Mouse (Mus musculus): ENCODE measurements at regions not wholly inside any gene's neighbourhood (a gene's known extent, or its start where the extent isn't known, plus 50 kb on each side); places are given as distances from the start of the nearest gene placed in this dataset.

- Histone ChIP-seq H3K4me1 (ENCODE audit: control insufficient read depth, insufficient read depth, low read length) (no peaks in the 10 kb centered on the region), H3K4me3 (ENCODE audit: low read depth, low read length) (no peak overlapping the region), H3K27me3 (ENCODE audit: control insufficient read depth, insufficient read depth, low read length) (0 out of 2 replicates have a peak, but pooled peaks cover 7% of the 10 kb centered on the region), H3K27ac (ENCODE audit: low read depth, low read length) (no peak overlapping the region), H3K9me3 (replicated peaks; ENCODE audit: control insufficient read depth, low read length) (no peaks in the 10 kb centered on the region), H3K36me3 (ENCODE audit: control insufficient read depth, insufficient read depth, low read length) (no peaks in the 10 kb centered on the region), H3K4me2 (no peak overlapping the region), H3K9ac (ENCODE audit: low read depth, low read length) (no peak overlapping the region)
- WGBS (ENCODE audit: insufficient replicate concordance): 96% methylated on average over 1 of the region's 1 CpGs
- ATAC-seq (replicated peaks; ENCODE audit: insufficient number of reproducible peaks, low FRiP score, low TSS enrichment): no peak
Observed at GRCm38 (mm10) chr4:135042501-135042900, 78.0 kb upstream of the Runx3 start.

GRCm38 (mm10) chr4:135045054-135045453, 75.4 kb upstream of the Runx3 start:
- ATAC-seq (replicated peaks; ENCODE audit: insufficient number of reproducible peaks, low FRiP score, low TSS enrichment): no peak
- WGBS (ENCODE audit: insufficient replicate concordance): 63% methylated on average over 16 of the region's 16 CpGs
- no peak overlapping the region for H3K4me3 ChIP-seq (ENCODE audit: low read depth, low read length)
- H3K9me3 ChIP-seq (replicated peaks; ENCODE audit: control insufficient read depth, low read length): no peaks in the 10 kb centered on the region
- H3K4me2 ChIP-seq: no peak overlapping the region
- no peak overlapping the region for H3K27ac ChIP-seq (ENCODE audit: low read depth, low read length)
- 0 out of 2 replicates have a peak, but pooled peaks cover 7% of the 10 kb centered on the region for H3K27me3 ChIP-seq (ENCODE audit: control insufficient read depth, insufficient read depth, low read length)
- H3K36me3 ChIP-seq (ENCODE audit: control insufficient read depth, insufficient read depth, low read length): no peaks in the 10 kb centered on the region
- H3K9ac ChIP-seq (ENCODE audit: low read depth, low read length): no peak overlapping the region
- H3K4me1 ChIP-seq (ENCODE audit: control insufficient read depth, insufficient read depth, low read length): no peaks in the 10 kb centered on the region

- Histone ChIP-seq H3K36me3 (ENCODE audit: control insufficient read depth, insufficient read depth, low read length) (no peaks in the 10 kb centered on the region), H3K27ac (ENCODE audit: low read depth, low read length) (no peak overlapping the region), H3K4me1 (ENCODE audit: control insufficient read depth, insufficient read depth, low read length) (no peaks in the 10 kb centered on the region), H3K9ac (ENCODE audit: low read depth, low read length) (no peak overlapping the region), H3K27me3 (ENCODE audit: control insufficient read depth, insufficient read depth, low read length) (0 out of 2 replicates have a peak, but pooled peaks cover 7% of the 10 kb centered on the region), H3K4me2 (no peak overlapping the region), H3K4me3 (ENCODE audit: low read depth, low read length) (no peak overlapping the region), H3K9me3 (replicated peaks; ENCODE audit: control insufficient read depth, low read length) (no peaks in the 10 kb centered on the region)
- no peak for ATAC-seq (replicated peaks; ENCODE audit: insufficient number of reproducible peaks, low FRiP score, low TSS enrichment)
- 76% methylated on average over 7 of the region's 7 CpGs for WGBS (ENCODE audit: insufficient replicate concordance)
Observed at GRCm38 (mm10) chr4:135046619-135047018, 73.8 kb upstream of the Runx3 start.

- ATAC-seq (replicated peaks; ENCODE audit: insufficient number of reproducible peaks, low FRiP score, low TSS enrichment): no peak
- Histone ChIP-seq H3K9ac (ENCODE audit: low read depth, low read length) (no peak overlapping the region), H3K27ac (ENCODE audit: low read depth, low read length) (no peak overlapping the region), H3K36me3 (ENCODE audit: control insufficient read depth, insufficient read depth, low read length) (no peaks in the 10 kb centered on the region), H3K4me1 (ENCODE audit: control insufficient read depth, insufficient read depth, low read length) (no peaks in the 10 kb centered on the region), H3K4me3 (ENCODE audit: low read depth, low read length) (no peak overlapping the region), H3K9me3 (replicated peaks; ENCODE audit: control insufficient read depth, low read length) (no peaks in the 10 kb centered on the region), H3K4me2 (no peak overlapping the region), H3K27me3 (ENCODE audit: control insufficient read depth, insufficient read depth, low read length) (0 out of 2 replicates have a peak, but pooled peaks cover 3% of the 10 kb centered on the region)
- WGBS (ENCODE audit: insufficient replicate concordance): 81% methylated on average over 6 of the region's 6 CpGs
Observed at GRCm38 (mm10) chr4:135047251-135047650, 73.2 kb upstream of the Runx3 start.

GRCm38 (mm10) chr4:135047771-135048170, 72.7 kb upstream of the Runx3 start:
- no peak for ATAC-seq (replicated peaks; ENCODE audit: insufficient number of reproducible peaks, low FRiP score, low TSS enrichment)
- 0 out of 2 replicates have a peak, but pooled peaks cover 3% of the 10 kb centered on the region for H3K27me3 ChIP-seq (ENCODE audit: control insufficient read depth, insufficient read depth, low read length)
- H3K4me1 ChIP-seq (ENCODE audit: control insufficient read depth, insufficient read depth, low read length): no peaks in the 10 kb centered on the region
- H3K9ac ChIP-seq (ENCODE audit: low read depth, low read length): no peak overlapping the region
- 71% methylated on average over 5 of the region's 5 CpGs for WGBS (ENCODE audit: insufficient replicate concordance)
- H3K4me3 ChIP-seq (ENCODE audit: low read depth, low read length): no peak overlapping the region
- no peak overlapping the region for H3K4me2 ChIP-seq
- H3K9me3 ChIP-seq (replicated peaks; ENCODE audit: control insufficient read depth, low read length): 0 out of 2 replicates have a peak, but pooled peaks cover under 1% of the 10 kb centered on the region
- H3K27ac ChIP-seq (ENCODE audit: low read depth, low read length): no peak overlapping the region
- H3K36me3 ChIP-seq (ENCODE audit: control insufficient read depth, insufficient read depth, low read length): no peaks in the 10 kb centered on the region

GRCm38 (mm10) chr4:135049924-135050323, 70.5 kb upstream of the Runx3 start:
- Histone ChIP-seq H3K9ac (ENCODE audit: low read depth, low read length) (no peak overlapping the region), H3K27me3 (ENCODE audit: control insufficient read depth, insufficient read depth, low read length) (no peaks in the 10 kb centered on the region), H3K36me3 (ENCODE audit: control insufficient read depth, insufficient read depth, low read length) (no peaks in the 10 kb centered on the region), H3K9me3 (replicated peaks; ENCODE audit: control insufficient read depth, low read length) (0 out of 2 replicates have a peak, but pooled peaks cover 5% of the 10 kb centered on the region), H3K4me3 (ENCODE audit: low read depth, low read length) (no peak overlapping the region), H3K27ac (ENCODE audit: low read depth, low read length) (no peak overlapping the region), H3K4me2 (no peak overlapping the region), H3K4me1 (ENCODE audit: control insufficient read depth, insufficient read depth, low read length) (no peaks in the 10 kb centered on the region)
- no peak for ATAC-seq (replicated peaks; ENCODE audit: insufficient number of reproducible peaks, low FRiP score, low TSS enrichment)
- 79% methylated on average over 10 of the region's 10 CpGs for WGBS (ENCODE audit: insufficient replicate concordance)

- WGBS (ENCODE audit: insufficient replicate concordance): 70% methylated on average over 11 of the region's 11 CpGs
- Histone ChIP-seq H3K36me3 (ENCODE audit: control insufficient read depth, insufficient read depth, low read length) (no peaks in the 10 kb centered on the region), H3K4me1 (ENCODE audit: control insufficient read depth, insufficient read depth, low read length) (no peaks in the 10 kb centered on the region), H3K4me2 (no peak overlapping the region), H3K27me3 (ENCODE audit: control insufficient read depth, insufficient read depth, low read length) (no peaks in the 10 kb centered on the region), H3K9me3 (replicated peaks; ENCODE audit: control insufficient read depth, low read length) (0 out of 2 replicates have a peak, but pooled peaks cover 5% of the 10 kb centered on the region), H3K9ac (ENCODE audit: low read depth, low read length) (no peak overlapping the region), H3K4me3 (ENCODE audit: low read depth, low read length) (no peak overlapping the region), H3K27ac (ENCODE audit: low read depth, low read length) (no peak overlapping the region)
- ATAC-seq (replicated peaks; ENCODE audit: insufficient number of reproducible peaks, low FRiP score, low TSS enrichment): no peak
Observed at GRCm38 (mm10) chr4:135051466-135051865, 69.0 kb upstream of the Runx3 start.

- Histone ChIP-seq H3K4me3 (ENCODE audit: low read depth, low read length) (no peak overlapping the region), H3K27me3 (ENCODE audit: control insufficient read depth, insufficient read depth, low read length) (no peaks in the 10 kb centered on the region), H3K9me3 (replicated peaks; ENCODE audit: control insufficient read depth, low read length) (0 out of 2 replicates have a peak, but pooled peaks cover 5% of the 10 kb centered on the region), H3K9ac (ENCODE audit: low read depth, low read length) (no peak overlapping the region), H3K36me3 (ENCODE audit: control insufficient read depth, insufficient read depth, low read length) (no peaks in the 10 kb centered on the region), H3K4me2 (no peak overlapping the region), H3K4me1 (ENCODE audit: control insufficient read depth, insufficient read depth, low read length) (no peaks in the 10 kb centered on the region), H3K27ac (ENCODE audit: low read depth, low read length) (no peak overlapping the region)
- 87% methylated on average over 11 of the region's 11 CpGs for WGBS (ENCODE audit: insufficient replicate concordance)
- no peak for ATAC-seq (replicated peaks; ENCODE audit: insufficient number of reproducible peaks, low FRiP score, low TSS enrichment)
Observed at GRCm38 (mm10) chr4:135053585-135053984, 66.9 kb upstream of the Runx3 start.

- Histone ChIP-seq H3K27ac (ENCODE audit: low read depth, low read length) (no peak overlapping the region), H3K9me3 (replicated peaks; ENCODE audit: control insufficient read depth, low read length) (0 out of 2 replicates have a peak, but pooled peaks cover 5% of the 10 kb centered on the region), H3K27me3 (ENCODE audit: control insufficient read depth, insufficient read depth, low read length) (no peaks in the 10 kb centered on the region), H3K4me2 (no peak overlapping the region), H3K4me1 (ENCODE audit: control insufficient read depth, insufficient read depth, low read length) (no peaks in the 10 kb centered on the region), H3K9ac (ENCODE audit: low read depth, low read length) (no peak overlapping the region), H3K36me3 (ENCODE audit: control insufficient read depth, insufficient read depth, low read length) (no peaks in the 10 kb centered on the region), H3K4me3 (ENCODE audit: low read depth, low read length) (no peak overlapping the region)
- WGBS (ENCODE audit: insufficient replicate concordance): 58% methylated on average over 10 of the region's 10 CpGs
- ATAC-seq (replicated peaks; ENCODE audit: insufficient number of reproducible peaks, low FRiP score, low TSS enrichment): no peak
Observed at GRCm38 (mm10) chr4:135054353-135054752, 66.1 kb upstream of the Runx3 start.
